Mouse (Mus musculus): ENCODE results near the gene Cenpa.
A peak's percentile ranks its signal among the peaks of the same experiment; 100 is the strongest.

Gene Cenpa

DNA sequence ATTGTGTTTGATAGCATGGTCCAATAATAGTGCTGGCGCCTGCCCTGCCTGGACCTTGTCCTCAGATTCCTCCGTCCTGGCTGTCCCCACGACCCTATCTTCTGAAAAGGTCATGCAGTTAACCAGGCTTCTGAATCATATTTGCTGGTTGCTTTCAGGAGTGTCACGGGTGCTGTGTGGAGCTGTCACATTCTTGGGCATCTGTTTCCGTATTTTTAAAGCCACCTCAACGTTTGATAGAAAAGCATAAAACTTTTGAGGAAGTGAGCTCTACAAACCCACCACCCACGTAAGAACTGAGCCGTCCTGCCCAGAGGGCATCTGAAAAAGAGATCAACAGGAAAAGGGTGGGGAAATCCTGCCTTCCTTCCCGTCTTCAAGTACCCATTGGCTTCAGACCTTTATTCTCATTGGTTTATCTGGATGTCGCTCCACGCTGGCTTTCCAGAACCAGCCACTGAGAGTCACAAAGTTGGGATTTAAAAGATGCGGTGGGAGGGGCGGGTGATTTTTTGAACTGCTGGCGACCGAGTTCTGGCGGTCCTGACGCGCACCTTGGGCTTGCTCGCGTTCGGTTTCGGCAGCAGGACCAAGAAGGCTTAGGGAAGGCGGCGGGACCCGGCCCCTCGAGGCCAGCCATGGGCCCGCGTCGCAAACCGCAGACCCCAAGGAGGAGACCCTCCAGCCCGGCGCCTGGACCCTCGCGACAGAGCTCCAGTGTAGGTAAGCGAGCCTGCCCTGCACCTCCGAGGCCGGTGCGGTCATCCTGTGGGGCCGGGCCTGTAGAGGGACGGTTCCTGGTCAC lies at the start of gene Cenpa:
TSS of gene Cenpa (plus strand) at position 387 of the 805 bp plus-strand sequence.
- peak; percentile 94 for DNase-seq (ENCODE audit: low spot score)

- no peak for DNase-seq (ENCODE audit: low spot score)
Measured at GRCm38 (mm10) chr5:30617357-30617756, 49.2 kb upstream of the Cenpa start.

- DNase-seq (ENCODE audit: low spot score), result no peak
Measured at GRCm38 (mm10) chr5:30617851-30618250, 48.7 kb upstream of the Cenpa start.

GRCm38 (mm10) chr5:30618376-30619003 lies 48.1 kb upstream of the Cenpa start:
- DNase-seq (ENCODE audit: low spot score), result no peak

GRCm38 (mm10) chr5:30619211-30619610 lies 47.4 kb upstream of the Cenpa start:
- no peak for DNase-seq (ENCODE audit: low spot score)

- DNase-seq (ENCODE audit: low spot score), result no peak
Measured at GRCm38 (mm10) chr5:30620567-30620966, 46.0 kb upstream of the Cenpa start.

GRCm38 (mm10) chr5:30621211-30621790 lies 45.3 kb upstream of the Cenpa start:
- no peak for DNase-seq (ENCODE audit: low spot score)

DNA sequence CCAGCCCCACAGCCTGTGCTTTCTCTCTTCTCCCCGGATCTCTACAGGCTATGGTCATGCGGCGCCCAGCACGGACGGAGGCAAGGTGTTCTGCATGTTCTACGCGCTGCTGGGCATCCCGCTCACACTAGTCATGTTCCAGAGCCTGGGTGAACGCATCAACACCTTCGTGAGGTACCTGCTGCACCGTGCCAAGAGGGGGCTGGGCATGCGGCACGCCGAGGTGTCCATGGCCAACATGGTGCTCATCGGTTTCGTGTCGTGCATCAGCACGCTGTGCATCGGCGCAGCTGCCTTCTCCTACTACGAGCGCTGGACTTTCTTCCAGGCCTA lies 44.8 kb upstream of the Cenpa start:
- DNase-seq (ENCODE audit: low spot score), result no peak

GRCm38 (mm10) chr5:30622177-30622840 lies 44.3 kb upstream of the Cenpa start:
- no peak for DNase-seq (ENCODE audit: low spot score)

DNA sequence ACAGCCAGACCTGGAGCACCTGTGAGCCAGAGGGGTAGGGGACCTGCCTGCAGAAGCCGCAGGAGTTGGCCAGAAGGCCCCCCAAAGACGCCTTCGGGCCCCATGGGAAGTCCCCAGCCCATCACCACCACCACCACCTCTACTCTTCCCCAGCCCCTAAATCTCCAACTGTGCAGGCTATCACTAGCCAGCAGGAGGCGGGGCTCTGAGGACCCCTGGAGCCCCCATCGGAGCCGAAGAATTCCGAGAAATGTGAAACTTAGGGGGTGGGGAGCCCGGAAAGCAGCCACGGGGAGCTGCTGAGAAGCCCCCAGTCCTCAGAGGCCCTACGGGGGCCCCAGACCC lies 43.8 kb upstream of the Cenpa start:
- no peak for DNase-seq (ENCODE audit: low spot score)

DNA sequence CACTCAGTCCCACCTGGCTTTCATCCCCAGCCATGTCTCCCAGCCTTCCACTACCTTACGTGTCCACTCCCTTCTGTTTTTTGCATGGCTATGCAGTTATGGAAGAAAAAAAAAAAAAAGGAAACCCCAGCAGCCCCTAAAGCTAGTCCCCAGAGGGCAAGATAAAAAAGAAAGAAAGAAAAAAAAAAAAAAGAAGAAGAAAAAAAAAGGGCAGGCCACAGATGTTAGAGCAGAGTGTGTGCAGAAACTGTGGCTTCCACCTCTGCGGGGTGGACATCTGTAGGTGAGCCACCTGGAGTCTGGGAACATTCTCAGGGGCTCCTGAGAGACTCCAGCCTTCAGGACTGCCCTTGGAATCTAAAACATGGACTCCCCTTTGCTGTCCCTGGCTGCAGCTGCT lies 43.2 kb upstream of the Cenpa start:
- no peak for DNase-seq (ENCODE audit: low spot score)

DNA sequence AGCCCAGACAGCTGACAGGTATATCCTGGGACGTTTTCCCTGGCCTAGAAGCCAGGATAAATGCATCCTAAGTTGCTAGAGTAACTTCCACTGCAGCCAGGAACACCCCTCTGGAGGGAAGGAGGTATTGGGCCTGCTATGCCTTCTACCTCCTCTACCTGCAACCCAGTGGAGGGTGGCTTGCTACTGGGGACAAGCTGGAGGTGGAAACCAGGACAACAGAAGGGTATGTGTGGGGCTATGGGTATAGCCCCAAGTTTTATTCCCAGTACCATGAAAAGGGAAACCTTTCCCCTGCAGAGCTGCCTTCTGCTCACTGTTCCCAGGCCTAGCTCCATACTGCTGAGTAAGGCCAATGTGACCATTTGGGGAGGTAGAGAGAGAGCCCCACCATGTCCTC lies 42.3 kb upstream of the Cenpa start:
- DNase-seq (ENCODE audit: low spot score), result no peak

DNA sequence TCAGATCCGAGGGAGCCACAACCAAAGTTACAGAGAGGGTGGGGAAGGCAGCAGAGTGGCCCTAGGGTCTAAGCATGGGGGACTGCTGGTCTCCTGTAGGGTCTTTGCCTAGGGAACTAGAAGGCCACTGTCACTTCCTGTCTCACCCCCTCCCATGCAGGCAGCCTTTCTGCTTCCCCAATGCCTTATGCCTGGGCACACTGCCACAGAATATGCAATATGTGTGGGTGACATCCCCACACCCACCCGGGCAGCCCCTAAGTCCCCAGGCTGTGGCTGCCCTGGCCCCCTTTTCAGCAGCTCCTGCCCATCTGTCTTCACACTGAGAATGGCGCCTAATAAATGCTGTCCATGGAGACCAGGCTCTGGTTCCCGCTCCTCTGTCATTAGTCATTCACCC lies 41.7 kb upstream of the Cenpa start:
- DNase-seq (ENCODE audit: low spot score), result no peak

DNA sequence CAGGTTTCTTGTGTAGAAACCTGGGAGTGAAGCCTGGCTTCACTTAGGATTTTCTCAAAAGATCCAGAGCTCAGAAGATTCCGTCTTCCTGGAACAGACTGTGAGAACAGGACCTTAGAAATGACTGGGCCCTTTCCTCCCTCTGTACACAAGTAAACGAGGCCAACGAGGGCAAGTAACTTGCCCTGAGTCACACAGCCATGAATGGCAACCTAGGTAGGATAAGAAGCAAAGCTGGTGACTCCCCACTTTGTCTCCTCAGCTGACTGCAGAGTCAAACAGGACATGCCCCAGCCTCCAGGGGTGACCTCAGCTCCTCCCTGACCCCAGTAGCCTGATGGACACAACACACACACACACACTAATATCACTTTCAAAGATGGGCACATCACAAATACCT lies 41.2 kb upstream of the Cenpa start:
- DNase-seq (ENCODE audit: low spot score), result no peak

DNA sequence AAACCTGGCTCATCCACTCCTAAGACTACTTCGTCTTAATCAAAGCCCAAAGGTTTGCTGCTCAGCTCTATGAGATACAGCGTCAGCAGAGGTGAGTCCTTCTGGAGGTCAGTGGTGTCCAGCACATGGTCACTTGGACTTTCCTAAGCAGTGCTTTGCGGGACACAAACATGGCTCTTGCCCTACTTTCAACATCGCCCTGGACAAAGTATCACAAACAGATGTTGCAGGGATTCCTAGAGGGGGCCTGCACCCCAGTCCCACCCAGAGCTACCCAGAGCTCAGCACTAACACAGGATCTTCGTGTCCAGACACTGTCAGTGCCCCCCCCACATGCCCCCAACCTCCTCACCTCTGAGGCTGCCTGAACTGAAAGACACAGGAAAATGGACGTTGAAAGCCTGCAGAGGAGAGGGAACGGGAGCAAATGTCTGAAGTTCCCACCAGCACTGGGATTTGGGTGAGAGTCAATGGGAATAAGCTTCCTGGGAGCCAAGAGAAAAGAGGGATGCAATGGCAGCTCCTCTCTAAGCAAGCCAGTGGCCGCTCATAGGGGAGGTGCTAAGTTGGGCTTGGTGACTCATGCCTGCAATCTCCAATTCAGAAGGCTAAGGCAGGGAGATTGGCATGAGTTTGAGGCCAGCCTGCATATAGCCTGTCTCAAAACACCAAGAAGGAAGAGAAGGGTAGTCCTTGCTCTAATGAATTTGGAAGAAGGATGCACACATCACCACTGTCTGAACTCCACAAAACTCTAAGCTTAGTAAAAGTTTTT lies 40.1 kb upstream of the Cenpa start:
- DNase-seq (ENCODE audit: low spot score), result no peak

DNA sequence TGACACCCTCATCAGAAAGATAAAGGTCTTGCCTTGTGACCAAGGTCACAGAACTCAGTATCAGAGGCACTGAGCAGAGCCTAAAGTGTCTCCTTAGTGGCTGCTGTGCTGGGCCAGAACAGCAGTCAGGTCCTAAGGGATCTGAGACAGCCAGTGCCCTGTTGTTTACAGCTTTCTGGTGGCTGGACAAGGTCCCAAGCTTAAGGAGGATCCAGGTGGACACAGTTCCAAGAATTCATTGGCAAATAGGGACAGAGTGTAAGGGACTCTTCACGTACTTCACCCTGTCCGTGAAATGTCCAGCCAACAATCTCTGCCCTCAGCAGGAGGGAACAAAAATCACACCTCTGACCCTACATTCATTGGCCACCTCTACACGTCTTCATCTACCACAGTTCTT lies 38.1 kb upstream of the Cenpa start:
- DNase-seq (ENCODE audit: low spot score), result no peak

DNA sequence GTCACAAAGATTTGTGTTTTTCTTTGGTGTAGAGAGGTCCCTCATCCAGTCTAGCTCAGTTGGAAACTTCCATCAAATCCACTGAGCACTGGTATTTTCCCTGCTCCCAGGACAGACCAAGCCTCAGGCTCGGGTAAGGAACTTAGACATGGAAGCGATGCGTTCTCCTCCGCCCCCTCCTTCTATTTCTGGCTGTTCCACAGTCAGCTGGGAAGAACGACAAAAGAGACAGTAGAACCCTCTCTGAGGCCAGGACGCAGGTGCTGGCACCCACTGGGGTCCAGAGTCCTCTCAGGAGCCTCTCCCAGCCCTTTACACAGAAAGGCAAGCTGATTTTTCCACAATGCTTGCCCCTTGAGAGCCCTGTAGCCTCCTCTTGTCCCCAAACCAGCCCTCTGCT lies 36.2 kb upstream of the Cenpa start:
- no peak for DNase-seq (ENCODE audit: low spot score)

- DNase-seq (ENCODE audit: low spot score), result no peak
Measured at GRCm38 (mm10) chr5:30632134-30632533, 34.4 kb upstream of the Cenpa start.

GRCm38 (mm10) chr5:30636994-30637393 lies 29.6 kb upstream of the Cenpa start:
- no peak for DNase-seq (ENCODE audit: low spot score)

DNA sequence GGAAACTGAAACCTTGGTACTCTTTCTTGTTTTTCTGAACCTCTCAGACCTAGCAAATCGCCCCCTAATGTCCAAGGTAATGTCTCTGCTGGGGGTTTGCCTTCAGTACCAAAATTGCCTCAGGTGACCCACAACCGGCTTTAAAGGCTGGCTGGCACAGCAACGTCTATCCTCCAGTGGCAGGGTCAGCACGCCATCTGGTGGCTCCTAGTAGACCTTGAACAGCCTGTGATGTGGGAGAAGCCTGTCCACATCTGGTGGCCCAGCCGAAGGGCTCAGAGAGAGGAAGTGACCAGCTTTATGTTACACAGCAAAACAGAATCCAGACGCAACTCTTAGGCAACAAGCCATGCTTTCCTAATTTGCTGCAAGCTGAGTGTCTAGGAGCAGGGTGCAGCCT lies 28.5 kb upstream of the Cenpa start:
- peak; percentile 28 for DNase-seq (ENCODE audit: low spot score)

GRCm38 (mm10) chr5:30643477-30644179 lies 22.9 kb upstream of the Cenpa start:
- DNase-seq (ENCODE audit: low spot score), result no peak

GRCm38 (mm10) chr5:30646036-30646435 lies 20.5 kb upstream of the Cenpa start:
- DNase-seq (ENCODE audit: low spot score), result no peak
